Mouse (Mus musculus): Measurements from ENCODE around the gene Paqr3.

GRCm38 (mm10) chr5:97055511-97056068 lies 55.8 kb downstream of the Paqr3 start:
- TF ChIP-seq CTCF (IDR thresholded peaks at IDR 0.05; ENCODE audit: low read depth, low read length) (no peak), GATA1 (IDR thresholded peaks at IDR 0.05; ENCODE audit: borderline replicate concordance, low read length) (no peak)
